Mouse (Mus musculus): ENCODE data around the gene Hist1h4a.

Hist1h4a gene

GRCm38 (mm10) chr13:23760972-23761864, at the start of gene Hist1h4a:
Hist1h4a (minus strand) TSS chr13:23761230.
- in situ Hi-C loops (cut with MboI, MseI), result loop anchor here (25.0 kb wide), 2 partner anchors 851 to 1026 kb away; no protein-coding TSS in a partner anchor

- in situ Hi-C loops (cut with MboI, MseI), result no loop called here
Measured at GRCm38 (mm10) chr13:23806422-23807052, 45.5 kb upstream of the Hist1h4a start, which contains the start of gene Slc17a2. Slc17a2 (plus strand) TSS chr13:23806993.

GRCm38 (mm10) chr13:23804532-23804931, 43.5 kb upstream of the Hist1h4a start:
- in situ Hi-C loops (cut with MboI, MseI), result no loop called here

GRCm38 (mm10) chr13:23799405-23799804, 38.4 kb upstream of the Hist1h4a start:
- in situ Hi-C loops (cut with MboI, MseI), result no loop called here

- in situ Hi-C loops (cut with MboI, MseI), result no loop called here
Measured at GRCm38 (mm10) chr13:23792520-23792919, 31.5 kb upstream of the Hist1h4a start.

GRCm38 (mm10) chr13:23779025-23779424, 18.0 kb upstream of the Hist1h4a start:
- in situ Hi-C loops (cut with MboI, MseI), result no loop called here

GRCm38 (mm10) chr13:23778339-23778738, 17.3 kb upstream of the Hist1h4a start:
- in situ Hi-C loops (cut with MboI, MseI), result no loop called here

GRCm38 (mm10) chr13:23772561-23773313, 11.7 kb upstream of the Hist1h4a start:
- in situ Hi-C loops (cut with MboI, MseI), result loop anchor here (25.0 kb wide), 2 partner anchors 840 to 1015 kb away; no protein-coding TSS in a partner anchor

- in situ Hi-C loops (cut with MboI, MseI), result loop anchor here (25.0 kb wide), 2 partner anchors 843 to 1018 kb away; no protein-coding TSS in a partner anchor
Measured at GRCm38 (mm10) chr13:23769613-23770012, 8.6 kb upstream of the Hist1h4a start, which contains the start of gene Trim38. Trim38 (plus strand) TSS chr13:23769913.

- in situ Hi-C loops (cut with MboI, MseI), result loop anchor here (25.0 kb wide), 2 partner anchors 843 to 1018 kb away; no protein-coding TSS in a partner anchor
Measured at GRCm38 (mm10) chr13:23768834-23769397, 7.9 kb upstream of the Hist1h4a start.

GRCm38 (mm10) chr13:23766772-23767171, 5.7 kb upstream of the Hist1h4a start:
- in situ Hi-C loops (cut with MboI, MseI), result loop anchor here (25.0 kb wide), 2 partner anchors 846 to 1021 kb away; no protein-coding TSS in a partner anchor

- in situ Hi-C loops (cut with MboI, MseI), result loop anchor here (25.0 kb wide), 2 partner anchors 847 to 1022 kb away; no protein-coding TSS in a partner anchor
Measured at GRCm38 (mm10) chr13:23765172-23765513, 4.1 kb upstream of the Hist1h4a start.

- in situ Hi-C loops (cut with MboI, MseI), result loop anchor here (25.0 kb wide), 2 partner anchors 848 to 1023 kb away; no protein-coding TSS in a partner anchor
Measured at GRCm38 (mm10) chr13:23764324-23765171, 3.5 kb upstream of the Hist1h4a start.

- in situ Hi-C loops (cut with MboI, MseI), result loop anchor here (25.0 kb wide), 2 partner anchors 849 to 1024 kb away; no protein-coding TSS in a partner anchor
Measured at GRCm38 (mm10) chr13:23763586-23764323, 2.7 kb upstream of the Hist1h4a start, which contains the start of gene Hist1h1a. Hist1h1a (plus strand) TSS chr13:23763666.

- in situ Hi-C loops (cut with MboI, MseI), result loop anchor here (25.0 kb wide), 2 partner anchors 849 to 1024 kb away; no protein-coding TSS in a partner anchor
Measured at GRCm38 (mm10) chr13:23763242-23763585, 2.2 kb upstream of the Hist1h4a start.

GRCm38 (mm10) chr13:23761871-23762821, 1.1 kb upstream of the Hist1h4a start, which contains the start of gene Hist1h3a:
Hist1h3a (minus strand) TSS chr13:23762386.
- in situ Hi-C loops (cut with MboI, MseI), result loop anchor here (25.0 kb wide), 2 partner anchors 850 to 1025 kb away; no protein-coding TSS in a partner anchor

GRCm38 (mm10) chr13:23760240-23760971, 624 bp downstream of the Hist1h4a start:
- in situ Hi-C loops (cut with MboI, MseI), result loop anchor here (25.0 kb wide), 2 partner anchors 852 to 1027 kb away; no protein-coding TSS in a partner anchor

All from regulatory T cell (primary cell).